Comparison of ENCODE assay signal across 9 mouse cellular contexts in the genomic region with DNA sequence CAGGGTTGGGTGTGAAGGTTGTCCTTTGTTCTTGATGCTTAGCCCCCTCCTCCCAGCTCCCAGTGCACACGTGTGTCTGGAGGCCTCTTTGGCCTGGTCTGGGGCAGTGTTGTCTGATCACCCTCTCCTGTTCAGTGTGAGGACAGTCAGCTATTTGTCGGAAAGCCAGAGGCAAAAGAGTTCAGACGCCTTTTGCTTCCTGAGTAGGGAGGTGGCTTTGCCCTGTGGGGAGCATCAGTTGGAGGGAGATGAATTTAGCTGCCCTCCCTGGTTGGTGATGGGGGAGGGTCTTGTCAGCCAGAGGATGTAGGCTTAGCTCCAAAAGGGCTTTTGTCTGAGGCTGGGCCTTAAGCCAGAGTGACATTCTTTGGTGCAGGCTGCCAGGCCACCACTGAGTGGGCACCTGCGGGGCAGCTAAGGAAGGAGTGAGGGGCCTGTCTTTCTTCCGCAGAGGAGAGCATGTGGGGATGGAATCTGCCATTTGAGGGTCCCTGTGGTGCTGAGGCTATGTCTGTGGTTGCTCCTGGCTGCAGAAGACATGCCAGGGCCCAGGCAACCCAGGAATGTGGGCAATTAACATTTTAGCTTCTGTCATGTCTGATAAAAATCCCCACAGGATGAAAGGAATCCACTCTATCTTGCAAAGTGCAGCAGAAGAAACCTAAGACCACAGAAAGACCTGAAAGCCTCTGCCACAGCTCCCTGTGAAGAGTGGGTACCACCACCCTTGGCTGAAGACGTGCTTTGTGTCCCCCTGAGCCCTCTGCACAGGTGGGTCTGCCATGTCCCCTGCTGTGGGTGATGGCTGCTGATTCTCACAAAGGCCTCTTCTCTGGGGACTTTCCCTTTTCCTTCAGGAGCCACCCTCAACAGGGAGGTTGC.
DNase-seq lines count a peak whose midpoint lies in the region; ATAC-seq and TF ChIP-seq lines count a peak whose summit lies in the region.
"Had no signal": no experiment of that assay in that cellular context is flagged by ENCODE, and none has a peak within 500 bp of the region (broad histone marks: within the 10 kb centered on the region; RNA-seq: fewer than 3 reads in every experiment).

No protein-coding gene starts in this region.

- peak; percentile 25; the same call in 1 of the 2 replicates for ATAC-seq in heart, embryonic 14.5 days (ENCODE audit: insufficient number of reproducible peaks, insufficient read depth, low FRiP score, low read depth)
- ATAC-seq in heart, embryonic 15.5 days (replicated peaks; ENCODE audit: insufficient number of reproducible peaks, insufficient read depth, low FRiP score, low read depth): peak; percentile 50; the same call in 1 of the 2 replicates
- peak; percentile 71 for ATAC-seq in midbrain, postnatal 0 days (ENCODE audit: low FRiP score)

- peak overlapping the region; percentile 6; the same call in 1 of the 2 replicates for H3K9ac ChIP-seq in heart, embryonic 14.5 days (ENCODE audit: low read length)
- H3K9ac ChIP-seq in heart, embryonic 15.5 days: no peak overlapping the region
- 0 out of 2 replicates have a peak overlapping the region, but pooled peaks have one; percentile 19 for H3K9ac ChIP-seq in midbrain, postnatal 0 days (replicated peaks; ENCODE audit: low read length, poor library complexity, severe bottlenecking)
- H3K9ac ChIP-seq: liver, embryonic 13.5 days had no signal

- no peak for TF ChIP-seq CTCF in midbrain, postnatal 0 days (IDR thresholded peaks at IDR 0.05)

- H3K4me3 ChIP-seq in heart, embryonic 14.5 days (ENCODE audit: control insufficient read depth in 1 of 2, insufficient read depth in 1 of 2, low read depth in 1 of 2, low read length in 2 of 2): no peak overlapping the region
- H3K4me3 ChIP-seq in heart, embryonic 15.5 days: no peak overlapping the region
- no peak overlapping the region for H3K4me3 ChIP-seq in midbrain, postnatal 0 days (ENCODE audit: low read depth, low read length)
- H3K4me3 ChIP-seq: liver, embryonic 13.5 days had no signal

- peaks cover 16 to 26% of the 10 kb centered on the region in 2 experiments for H3K4me1 ChIP-seq in heart, embryonic 14.5 days (ENCODE audit: control insufficient read depth in 2 of 2, insufficient read depth in 2 of 2, low read length in 2 of 2)
- H3K4me1 ChIP-seq in heart, embryonic 15.5 days (replicated peaks): peaks cover 26% of the 10 kb centered on the region
- peaks cover 3% of the 10 kb centered on the region; the same call in 1 of the 2 replicates for H3K4me1 ChIP-seq in midbrain, postnatal 0 days (ENCODE audit: insufficient read depth, low read length)
- H3K4me1 ChIP-seq: liver, embryonic 13.5 days had no signal

- no peak for DNase-seq in heart, adult 8-10 months (ENCODE audit: low spot score)
- peak; percentile 63 for DNase-seq in cerebellum, adult 11-12 months
- DNase-seq in midbrain, postnatal 0 days (ENCODE audit: low spot score): peak; percentile 82
- no peak for DNase-seq in thymus, postnatal 36 days
- DNase-seq in adrenal gland, postnatal 4 days (ENCODE audit: low spot score in 2 of 2): no peak
- DNase-seq in thymus, postnatal 10 days (ENCODE audit: low spot score in 2 of 2): no peak
- DNase-seq: liver, embryonic 13.5 days had no signal

- no peak overlapping the region for H3K4me2 ChIP-seq in heart, embryonic 14.5 days (ENCODE audit: low read length)
- H3K4me2 ChIP-seq in heart, embryonic 15.5 days: no peak overlapping the region
- H3K4me2 ChIP-seq in midbrain, postnatal 0 days (ENCODE audit: low read depth, low read length, poor library complexity, severe bottlenecking): no peak overlapping the region
- H3K4me2 ChIP-seq: liver, embryonic 13.5 days had no signal

- H3K27me3 ChIP-seq in heart, embryonic 14.5 days (ENCODE audit: control insufficient read depth, insufficient read depth, low read length): no peaks in the 10 kb centered on the region
- H3K27me3 ChIP-seq in heart, embryonic 15.5 days: no peaks in the 10 kb centered on the region
- no peaks in the 10 kb centered on the region for H3K27me3 ChIP-seq in midbrain, postnatal 0 days (ENCODE audit: insufficient read depth, low read length)
- H3K27me3 ChIP-seq: liver, embryonic 13.5 days had no signal

- H3K27ac ChIP-seq in heart, embryonic 14.5 days (replicated peaks in 1 of 2; ENCODE audit: control insufficient read depth in 1 of 2, insufficient read depth in 1 of 2, low read depth in 2 of 2, low read length in 2 of 2): peak overlapping the region; percentile 28 to 70
- H3K27ac ChIP-seq in heart, embryonic 15.5 days: peak overlapping the region; percentile 62
- no peak overlapping the region for H3K27ac ChIP-seq in midbrain, postnatal 0 days (ENCODE audit: low read depth, low read length)
- H3K27ac ChIP-seq: liver, embryonic 13.5 days had no signal

- H3K9me3 ChIP-seq in heart, embryonic 14.5 days (ENCODE audit: control insufficient read depth, low read length): no peaks in the 10 kb centered on the region
- H3K9me3 ChIP-seq in heart, embryonic 15.5 days (replicated peaks): no peaks in the 10 kb centered on the region
- H3K9me3 ChIP-seq in midbrain, postnatal 0 days (ENCODE audit: low read length): no peaks in the 10 kb centered on the region
- H3K9me3 ChIP-seq: liver, embryonic 13.5 days had no signal

- WGBS in heart, embryonic 14.5 days: 21% methylated on average over 6 of the region's 6 CpGs
- 34% methylated on average over 6 of the region's 6 CpGs for WGBS in heart, embryonic 15.5 days
- WGBS in midbrain, postnatal 0 days: 14% methylated on average over 6 of the region's 6 CpGs

- H3K36me3 ChIP-seq in heart, embryonic 14.5 days (ENCODE audit: control insufficient read depth, insufficient read depth, low read length): no peaks in the 10 kb centered on the region
- no peaks in the 10 kb centered on the region for H3K36me3 ChIP-seq in heart, embryonic 15.5 days
- no peaks in the 10 kb centered on the region for H3K36me3 ChIP-seq in midbrain, postnatal 0 days (ENCODE audit: insufficient read depth, low read length)
- H3K36me3 ChIP-seq: liver, embryonic 13.5 days had no signal

Comparison
In these comparisons a context has a peak if more than half of its experiments do, and no peak if none do; other contexts are left out.
1. DNase-seq: peak in cerebellum, adult 11-12 months (single experiment) and midbrain, postnatal 0 days (single experiment); none in heart, adult 8-10 months (single experiment), thymus, postnatal 36 days (0 of 2), adrenal gland, postnatal 4 days (0 of 2) and thymus, postnatal 10 days (0 of 2).
2. Peak in every context shown above with its lines, with median percentiles within 50 percentile points of each other: ATAC-seq.